Mouse (Mus musculus): ENCODE results near the gene Klhl10. TPM values are rescaled to one million over a fixed set of nuclear protein-coding genes. Genes with fewer than 3 reads are reported as not detected.
A peak's percentile ranks its signal among the peaks of the same experiment; 100 is the strongest.

The Klhl10 gene
- polyA plus RNA-seq (2015; fragmentation: Nextera tagmentation; extraction: Ambion mirVana): 0.16 and 0.22 TPM in 2 replicates

DNA sequence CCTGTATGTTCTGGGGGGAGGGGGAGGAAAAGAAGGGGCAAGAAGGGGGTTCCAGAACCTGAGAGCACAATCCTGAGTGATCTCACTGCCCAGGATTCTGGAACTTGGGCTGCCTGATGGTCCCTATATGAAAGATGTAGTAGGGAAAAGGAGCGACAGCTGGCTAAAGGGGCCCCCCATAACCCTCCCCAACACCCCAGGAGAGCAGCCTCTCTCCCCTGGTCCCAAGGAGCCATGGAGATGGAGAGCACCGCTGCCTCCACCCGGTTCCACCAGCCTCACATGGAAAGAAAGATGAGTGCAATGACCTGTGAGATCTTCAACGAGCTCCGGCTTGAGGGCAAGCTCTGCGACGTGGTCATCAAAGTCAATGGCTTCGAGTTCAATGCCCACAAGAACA is at the start of gene Klhl10, which contains the start of gene Nt5c3b:
TSS of gene Klhl10 (plus strand) at position 121 of the 400 bp plus-strand sequence.
TSS of gene Nt5c3b (minus strand) at position 12 of the 400 bp plus-strand sequence.
- H3K4me3 ChIP-seq (ENCODE audit: low read depth, low read length): peak within 1 kb of the TSS; percentile 74
- ATAC-seq (ENCODE audit: low FRiP score, low TSS enrichment): no peak
- peak within 1 kb of the TSS; percentile 95 for H3K4me2 ChIP-seq (replicated peaks; ENCODE audit: low read depth)
- DNase-seq (ENCODE audit: low spot score): no peak
- no peaks in the 10 kb centered on the region; the same call in 1 of the 2 replicates for H3K36me3 ChIP-seq (ENCODE audit: control insufficient read depth, insufficient read depth, low read length)
- 82% methylated on average over 8 of the region's 8 CpGs for WGBS
- H3K4me1 ChIP-seq (replicated peaks; ENCODE audit: control insufficient read depth, insufficient read depth): peaks cover 4% of the 10 kb centered on the region; the same call in 1 of the 2 replicates
- H3K9me3 ChIP-seq (ENCODE audit: control insufficient read depth, low read length): no peaks in the 10 kb centered on the region
- peak within 1 kb of the TSS; percentile 58; the same call in 1 of the 2 replicates for H3K27ac ChIP-seq (replicated peaks)
- H3K9ac ChIP-seq (ENCODE audit: low read length): peak within 1 kb of the TSS; percentile 90
- H3K27me3 ChIP-seq (ENCODE audit: control insufficient read depth, insufficient read depth, low read length): no peaks in the 10 kb centered on the region
- no peak for TF ChIP-seq EP300 (optimal IDR thresholded peaks at IDR 0.05)
- TF ChIP-seq CTCF (IDR thresholded peaks at IDR 0.05; ENCODE audit: low read depth): no peak

DNA sequence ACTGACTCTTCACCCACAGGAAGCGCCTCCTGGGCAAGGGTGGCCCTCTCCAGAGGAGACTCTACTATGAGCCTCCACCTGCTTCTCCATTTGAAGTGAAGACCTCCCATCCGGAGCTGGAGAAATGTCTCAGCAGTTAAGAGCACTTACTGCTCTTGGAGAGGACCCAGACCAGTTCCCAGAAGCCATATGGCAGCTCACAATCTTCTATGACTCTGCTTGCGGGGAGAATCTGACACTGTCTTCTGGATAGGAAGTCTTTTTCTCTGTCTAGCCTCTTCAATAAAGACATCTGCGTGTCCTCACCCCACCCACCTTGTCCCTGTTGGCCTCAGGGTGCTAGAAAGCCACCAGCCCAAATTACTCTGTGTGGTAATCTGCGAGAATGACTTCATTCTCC is 48.8 kb upstream of the Klhl10 start:
- Histone ChIP-seq H3K9me3 (ENCODE audit: control insufficient read depth, low read length) (no peaks in the 10 kb centered on the region), H3K27me3 (ENCODE audit: control insufficient read depth, insufficient read depth, low read length) (no peaks in the 10 kb centered on the region), H3K4me2 (replicated peaks; ENCODE audit: low read depth) (peak overlapping the region; percentile 82), H3K4me3 (ENCODE audit: low read depth, low read length) (no peak overlapping the region), H3K27ac (replicated peaks) (peak overlapping the region; percentile 70), H3K4me1 (replicated peaks; ENCODE audit: control insufficient read depth, insufficient read depth) (peaks cover 41% of the 10 kb centered on the region), H3K9ac (ENCODE audit: low read length) (no peak overlapping the region), H3K36me3 (ENCODE audit: control insufficient read depth, insufficient read depth, low read length) (no peaks in the 10 kb centered on the region; the same call in 1 of the 2 replicates)
- 65% methylated on average over 5 of the region's 5 CpGs for WGBS
- ATAC-seq (ENCODE audit: low FRiP score, low TSS enrichment): no peak
- TF ChIP-seq EP300 (optimal IDR thresholded peaks at IDR 0.05): no peak
- TF ChIP-seq CTCF (IDR thresholded peaks at IDR 0.05; ENCODE audit: low read depth): no peak
- no peak for DNase-seq (ENCODE audit: low spot score)

DNA sequence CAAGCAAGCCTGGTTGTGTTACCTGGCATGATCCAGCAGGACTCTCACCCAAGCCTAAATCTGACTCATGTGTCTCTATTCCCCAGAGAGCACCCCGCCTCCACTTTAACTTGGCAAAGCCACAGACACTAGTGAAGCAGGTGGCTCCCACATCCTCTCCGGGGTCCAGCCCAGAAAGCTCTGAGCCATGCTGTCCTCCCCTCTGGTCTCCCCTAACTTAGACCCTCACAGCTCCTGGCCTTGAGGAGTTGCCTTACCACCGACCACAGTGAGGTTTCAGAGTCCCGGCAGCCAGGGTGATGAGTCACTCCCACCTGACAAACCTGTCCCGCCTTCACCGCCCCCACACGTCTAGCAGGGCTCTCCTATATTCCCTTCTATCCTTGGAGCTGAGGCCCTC is 48.0 kb upstream of the Klhl10 start:
- no peaks in the 10 kb centered on the region for H3K27me3 ChIP-seq (ENCODE audit: control insufficient read depth, insufficient read depth, low read length)
- no peaks in the 10 kb centered on the region for H3K9me3 ChIP-seq (ENCODE audit: control insufficient read depth, low read length)
- no peaks in the 10 kb centered on the region; the same call in 1 of the 2 replicates for H3K36me3 ChIP-seq (ENCODE audit: control insufficient read depth, insufficient read depth, low read length)
- peaks cover 33% of the 10 kb centered on the region for H3K4me1 ChIP-seq (replicated peaks; ENCODE audit: control insufficient read depth, insufficient read depth)
- ATAC-seq (ENCODE audit: low FRiP score, low TSS enrichment) (no peak), DNase-seq (ENCODE audit: low spot score) (peak; percentile 65)
- peak overlapping the region; percentile 35; the same call in 1 of the 2 replicates for H3K9ac ChIP-seq (ENCODE audit: low read length)
- H3K4me2 ChIP-seq (replicated peaks; ENCODE audit: low read depth): peak overlapping the region; percentile 82
- no peak overlapping the region for H3K4me3 ChIP-seq (ENCODE audit: low read depth, low read length)
- TF ChIP-seq EP300 (optimal IDR thresholded peaks at IDR 0.05) (no peak), CTCF (IDR thresholded peaks at IDR 0.05; ENCODE audit: low read depth) (no peak)
- H3K27ac ChIP-seq (replicated peaks): peak overlapping the region; percentile 70
- 52% methylated on average over 7 of the region's 7 CpGs for WGBS

DNA sequence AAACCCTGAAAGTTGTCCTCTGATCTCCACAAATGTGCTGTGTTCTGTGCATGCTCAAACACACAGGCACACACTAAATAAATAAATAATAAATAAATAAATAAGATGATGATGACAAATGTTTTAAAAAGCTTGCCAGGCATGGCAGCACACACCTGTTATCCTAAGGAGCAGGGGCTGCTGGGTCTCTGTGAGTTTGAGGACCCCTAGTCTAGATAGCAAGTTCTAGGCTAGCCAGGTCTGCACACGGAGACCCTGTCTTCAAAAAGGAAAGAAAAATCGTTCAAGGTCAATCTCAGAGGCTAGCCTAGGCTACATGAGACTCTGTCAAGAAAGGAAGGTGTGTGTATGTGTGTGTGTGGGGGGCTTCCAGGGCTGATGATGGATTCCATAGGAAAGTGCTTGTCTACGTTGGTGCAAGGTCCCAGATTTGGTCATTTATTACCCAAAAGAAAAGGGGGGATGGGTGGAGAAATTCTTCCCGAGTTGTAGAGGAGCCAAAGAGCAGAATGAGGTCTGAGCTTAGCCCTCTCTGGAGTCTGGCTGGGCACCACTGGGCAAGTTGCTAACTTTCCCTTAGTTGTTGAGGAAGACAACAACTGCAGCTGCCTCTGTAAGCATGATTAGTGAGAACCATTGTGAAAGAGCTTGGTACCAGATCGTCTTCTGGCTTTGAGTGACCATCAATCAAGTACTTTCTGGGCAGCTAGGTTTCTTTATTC is 47.2 kb upstream of the Klhl10 start:
- 49% methylated on average over 5 of the region's 5 CpGs for WGBS

DNA sequence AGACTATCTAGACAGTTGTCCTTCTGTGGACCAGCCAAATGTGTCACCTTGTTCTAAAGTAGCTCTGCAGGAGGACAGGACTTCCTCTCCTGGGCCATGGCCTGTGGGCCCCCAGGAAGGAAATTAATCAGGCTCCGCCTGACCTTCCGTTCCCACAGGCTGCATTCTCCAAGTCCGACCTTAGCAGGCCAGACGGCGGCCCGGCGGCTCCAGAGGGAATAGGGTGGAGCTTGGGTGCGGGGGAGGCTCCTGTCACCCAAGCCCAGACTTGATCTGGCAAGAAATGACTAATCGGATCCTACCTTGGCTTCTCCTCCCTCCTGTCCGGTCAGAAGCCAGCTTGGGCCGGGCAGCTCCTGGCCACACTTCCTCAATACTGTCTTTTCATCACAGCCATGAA is 46.5 kb upstream of the Klhl10 start:
- 30% methylated on average over 11 of the region's 11 CpGs for whole genome bisulfite sequencing
- H3K4me1 ChIP-seq (replicated peaks; ENCODE audit: control insufficient read depth, insufficient read depth): peaks cover 25% of the 10 kb centered on the region
- peak overlapping the region; percentile 55 for H3K9ac ChIP-seq (ENCODE audit: low read length)
- peak overlapping the region; percentile 93 for H3K4me3 ChIP-seq (ENCODE audit: low read depth, low read length)
- H3K9me3 ChIP-seq (ENCODE audit: control insufficient read depth, low read length): no peaks in the 10 kb centered on the region
- peak overlapping the region; percentile 98 for H3K27ac ChIP-seq (replicated peaks)
- ATAC-seq (ENCODE audit: low FRiP score, low TSS enrichment) (peak; percentile 45), DNase-seq (ENCODE audit: low spot score) (peak; percentile 88)
- no peaks in the 10 kb centered on the region; the same call in 1 of the 2 replicates for H3K36me3 ChIP-seq (ENCODE audit: control insufficient read depth, insufficient read depth, low read length)
- peak overlapping the region; percentile 82 for H3K4me2 ChIP-seq (replicated peaks; ENCODE audit: low read depth)
- H3K27me3 ChIP-seq (ENCODE audit: control insufficient read depth, insufficient read depth, low read length): no peaks in the 10 kb centered on the region
- TF ChIP-seq CTCF (IDR thresholded peaks at IDR 0.05; ENCODE audit: low read depth) (no peak), EP300 (optimal IDR thresholded peaks at IDR 0.05) (no peak)

More for the DNA sequence above, 47.2 kb upstream of the Klhl10 start:
- no peak for DNase-seq (ENCODE audit: low spot score)
- no peak for ATAC-seq (ENCODE audit: low FRiP score, low TSS enrichment)
- Histone ChIP-seq H3K4me1 (replicated peaks; ENCODE audit: control insufficient read depth, insufficient read depth) (peaks cover 30% of the 10 kb centered on the region), H3K9ac (ENCODE audit: low read length) (peak overlapping the region; percentile 55), H3K4me2 (replicated peaks; ENCODE audit: low read depth) (peak overlapping the region; percentile 82), H3K27ac (replicated peaks) (peak overlapping the region; percentile 98), H3K36me3 (ENCODE audit: control insufficient read depth, insufficient read depth, low read length) (no peaks in the 10 kb centered on the region; the same call in 1 of the 2 replicates), H3K4me3 (ENCODE audit: low read depth, low read length) (peak overlapping the region; percentile 93), H3K27me3 (ENCODE audit: control insufficient read depth, insufficient read depth, low read length) (no peaks in the 10 kb centered on the region), H3K9me3 (ENCODE audit: control insufficient read depth, low read length) (no peaks in the 10 kb centered on the region)
- TF ChIP-seq EP300 (optimal IDR thresholded peaks at IDR 0.05) (no peak), CTCF (IDR thresholded peaks at IDR 0.05; ENCODE audit: low read depth) (no peak)
